Mouse (Mus musculus): ENCODE results near the gene Layn.

The Layn gene

DNA sequence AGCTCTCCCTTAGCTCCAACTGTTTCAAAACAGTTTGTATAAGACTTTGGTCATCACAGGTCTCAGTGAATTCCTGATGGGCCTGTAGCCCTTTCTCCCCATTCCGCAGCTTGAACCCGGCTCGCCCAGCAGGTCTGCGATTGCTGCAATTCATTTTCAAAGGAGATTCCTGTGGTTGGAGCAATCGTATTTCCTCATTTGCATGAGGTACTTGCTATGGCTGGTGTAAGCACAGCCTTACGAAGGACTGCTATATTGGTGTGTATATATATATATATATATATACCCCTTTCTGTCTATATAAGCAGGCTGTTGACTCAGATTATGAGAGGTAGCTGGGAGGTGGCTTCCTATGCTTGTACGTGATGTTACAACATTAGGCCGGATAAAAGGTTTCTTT lies 44.6 kb downstream of the Layn start:
- no peak for DNase-seq (ENCODE audit: low read depth, low spot score)

DNA sequence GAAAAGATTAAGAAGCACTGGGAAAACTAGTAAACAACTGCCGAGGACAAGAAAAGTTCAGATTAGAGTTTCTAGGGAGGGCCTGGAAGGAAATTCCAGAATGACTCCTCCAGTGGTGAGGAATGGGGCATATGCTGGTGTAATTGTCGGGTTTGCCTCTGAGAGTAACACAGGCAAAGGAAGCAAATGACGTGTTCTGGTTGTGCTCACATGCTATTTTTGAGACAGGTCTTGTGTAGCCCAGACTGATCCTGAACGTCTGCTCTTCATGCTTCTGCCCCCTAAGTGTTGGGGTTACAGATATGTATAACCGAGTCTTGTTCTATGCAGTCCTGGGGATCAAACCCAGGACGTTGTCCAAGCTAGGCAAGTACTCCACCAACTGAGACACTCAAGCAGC lies 45.3 kb downstream of the Layn start:
- DNase-seq (ENCODE audit: low read depth, low spot score): no peak

GRCm38 (mm10) chr9:51030147-51030546 lies 46.7 kb downstream of the Layn start:
- DNase-seq (ENCODE audit: low read depth, low spot score): no peak

DNA sequence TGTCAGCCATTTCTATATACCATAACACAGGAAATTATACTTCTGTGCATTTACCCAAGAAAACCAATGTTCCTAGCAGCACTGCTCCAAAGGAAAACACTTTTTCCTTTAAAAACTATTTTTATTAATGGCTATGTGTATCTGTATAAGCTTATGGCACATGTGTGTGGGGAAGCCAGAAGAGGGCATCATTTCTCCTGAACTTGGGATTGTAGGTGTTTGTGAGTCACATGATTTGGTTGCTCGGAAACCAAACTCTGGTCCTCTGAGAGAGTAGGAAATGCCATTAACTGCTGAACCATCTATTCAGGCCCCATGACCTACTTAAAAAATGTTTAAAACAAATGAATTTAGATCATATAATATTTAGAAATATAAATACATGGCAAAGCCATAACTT lies 49.9 kb downstream of the Layn start:
- no peak for DNase-seq (ENCODE audit: low read depth, low spot score)

DNA sequence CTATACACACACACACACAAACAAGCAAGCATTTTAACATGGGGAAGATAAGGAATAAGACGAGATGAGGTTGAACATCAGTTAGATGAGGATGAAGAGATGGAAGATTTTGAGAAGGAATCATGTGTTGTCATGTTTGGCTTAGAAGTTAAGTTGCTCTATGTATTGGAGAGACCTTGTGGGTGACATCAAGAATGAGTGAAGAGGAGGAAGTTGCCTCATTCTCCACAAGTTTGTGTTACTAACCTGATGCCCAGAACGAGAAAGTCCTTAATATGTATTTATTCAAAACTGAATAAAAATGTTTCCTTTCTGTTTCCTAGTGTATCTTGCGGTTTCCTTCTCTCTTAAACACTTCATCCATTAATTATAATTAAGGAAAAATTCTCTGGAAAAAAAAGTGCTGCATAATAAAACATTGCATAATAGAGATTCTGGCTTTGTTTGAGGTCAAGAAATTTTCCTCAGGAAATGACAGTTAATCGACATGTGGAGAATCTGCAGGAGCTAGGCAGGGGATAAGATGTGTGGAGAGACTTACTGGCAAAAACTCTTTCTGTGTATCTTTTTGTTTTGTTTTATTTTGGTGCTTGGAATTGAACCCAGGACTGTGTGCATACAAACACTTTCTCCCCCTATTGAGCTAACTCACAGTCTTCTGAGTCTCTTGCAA lies 55.6 kb downstream of the Layn start:
- no peak for DNase-seq (ENCODE audit: low read depth, low spot score)

DNA sequence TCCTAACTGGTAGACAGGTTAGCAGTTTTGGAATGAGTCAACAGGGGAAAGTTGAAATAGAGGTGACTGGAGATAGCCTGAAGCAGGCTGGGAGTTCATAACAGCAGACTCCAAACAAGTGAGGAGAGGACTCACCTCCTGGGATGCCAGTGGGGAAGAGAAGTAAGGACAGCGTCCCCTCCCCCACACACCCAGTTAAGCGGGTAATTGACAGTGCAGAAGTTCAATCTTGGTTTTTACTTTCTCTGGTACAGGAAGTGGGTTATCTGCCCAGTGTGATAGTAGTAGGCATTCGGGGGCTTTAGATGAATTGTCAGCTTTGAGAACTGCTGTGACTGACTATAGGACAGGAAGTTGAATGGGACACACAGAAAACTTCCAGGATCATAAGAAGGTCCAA lies 56.5 kb downstream of the Layn start:
- no peak for DNase-seq (ENCODE audit: low read depth, low spot score)

DNA sequence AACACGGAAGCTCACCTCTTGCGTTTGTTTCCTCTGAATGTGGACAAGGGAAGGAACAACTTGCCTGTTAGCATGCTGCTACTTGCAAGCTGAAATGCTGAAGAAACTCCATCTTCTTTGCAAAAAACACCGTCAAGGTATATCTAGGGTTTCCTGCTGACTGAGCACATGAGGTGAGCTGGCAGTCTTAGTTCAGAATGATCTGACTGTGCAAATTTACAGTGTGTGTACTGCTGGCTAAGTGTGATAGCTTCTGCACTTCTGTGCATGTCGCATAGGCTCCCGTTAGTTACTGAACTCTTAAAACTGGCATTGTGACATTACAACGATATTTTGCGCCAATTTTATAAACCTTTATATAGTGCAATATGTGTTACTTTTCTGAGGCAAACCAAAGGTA lies 57.2 kb downstream of the Layn start:
- DNase-seq (ENCODE audit: low read depth, low spot score): no peak

DNA sequence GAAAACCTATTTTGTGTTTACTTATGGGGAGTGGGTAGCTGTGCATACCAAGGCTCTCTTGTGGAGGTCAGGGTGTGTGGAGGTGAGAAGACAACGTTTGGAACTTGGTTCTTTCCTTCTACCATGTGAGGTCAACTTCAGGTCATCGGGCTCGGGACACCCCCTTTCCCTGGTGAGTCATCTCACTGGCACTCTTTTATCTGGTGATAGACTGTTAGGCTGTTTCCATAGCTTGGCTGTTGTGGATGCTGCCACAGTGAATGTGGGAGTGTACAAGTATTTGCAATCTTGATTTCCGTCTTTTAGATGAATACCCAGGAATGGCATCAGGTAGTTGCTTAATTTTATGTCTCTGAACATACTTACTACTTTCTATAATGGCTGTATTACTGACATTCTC lies 61.2 kb downstream of the Layn start:
- DNase-seq (ENCODE audit: low read depth, low spot score): no peak

GRCm38 (mm10) chr9:51013644-51014043 lies 63.2 kb downstream of the Layn start:
- no peak for DNase-seq (ENCODE audit: low read depth, low spot score)

GRCm38 (mm10) chr9:51009656-51009950 lies 67.3 kb downstream of the Layn start:
- DNase-seq (ENCODE audit: low read depth, low spot score): no peak

- DNase-seq (ENCODE audit: low read depth, low spot score): peak; percentile 86
Measured at GRCm38 (mm10) chr9:51008841-51009655, 67.8 kb downstream of the Layn start, which contains the start of gene Sik2. Gene Sik2 (minus strand): TSS chr9:51009073.

DNA sequence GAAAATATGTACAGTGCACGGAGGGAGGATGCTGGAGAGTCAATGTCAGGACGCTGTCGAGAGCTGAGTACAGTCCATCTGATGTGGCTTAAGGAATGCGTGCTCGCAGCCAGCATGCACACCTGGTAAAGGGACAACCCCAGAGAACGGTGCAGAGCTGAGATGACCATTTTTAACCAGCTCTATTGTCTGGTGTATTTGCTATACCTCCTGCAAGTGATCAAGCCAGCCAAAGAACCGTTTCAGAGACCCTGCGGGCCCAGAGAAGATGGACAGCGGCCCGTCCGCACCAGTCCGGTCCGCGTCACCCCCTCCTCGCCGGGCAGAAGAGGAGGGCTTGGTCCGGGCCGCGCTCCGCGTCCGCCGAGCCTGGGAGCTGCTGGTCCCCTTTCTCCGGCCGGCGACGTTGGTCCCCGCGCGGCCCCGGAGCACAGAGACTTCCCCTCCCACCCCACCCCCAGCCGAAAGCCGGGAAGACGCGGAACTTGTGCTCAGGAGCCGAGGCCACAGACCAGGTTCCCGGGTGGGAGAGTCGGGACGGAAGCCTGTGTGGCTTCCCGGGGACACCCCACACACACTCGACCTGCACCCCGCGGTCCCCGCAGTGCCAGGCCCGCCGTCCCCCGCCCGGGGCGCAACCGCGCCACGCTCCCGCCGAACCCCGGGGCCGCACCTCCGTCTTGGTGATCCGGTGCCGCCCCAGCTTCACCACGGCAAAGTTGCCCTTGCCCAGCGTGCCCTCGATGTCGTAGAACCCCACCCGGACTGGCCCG lies 68.6 kb downstream of the Layn start:
- no peak for DNase-seq (ENCODE audit: low read depth, low spot score)

DNA sequence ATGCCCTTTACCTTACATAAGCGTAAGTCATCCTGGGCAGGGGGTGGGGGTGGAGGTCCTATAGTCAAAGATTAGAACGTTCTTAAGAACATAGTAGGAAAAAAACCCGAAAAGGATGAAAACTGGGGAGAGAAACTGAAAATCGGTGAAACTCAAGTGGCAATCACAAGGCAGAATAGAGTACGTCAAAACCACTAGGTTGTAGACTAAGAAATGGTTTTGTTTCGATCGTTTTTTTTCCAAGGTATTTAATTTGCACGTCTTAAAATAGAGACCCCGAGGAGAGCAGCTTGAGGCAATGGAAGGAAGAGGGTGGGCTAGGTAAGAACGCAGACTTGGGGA lies 69.2 kb downstream of the Layn start:
- no peak for DNase-seq (ENCODE audit: low read depth, low spot score)

DNA sequence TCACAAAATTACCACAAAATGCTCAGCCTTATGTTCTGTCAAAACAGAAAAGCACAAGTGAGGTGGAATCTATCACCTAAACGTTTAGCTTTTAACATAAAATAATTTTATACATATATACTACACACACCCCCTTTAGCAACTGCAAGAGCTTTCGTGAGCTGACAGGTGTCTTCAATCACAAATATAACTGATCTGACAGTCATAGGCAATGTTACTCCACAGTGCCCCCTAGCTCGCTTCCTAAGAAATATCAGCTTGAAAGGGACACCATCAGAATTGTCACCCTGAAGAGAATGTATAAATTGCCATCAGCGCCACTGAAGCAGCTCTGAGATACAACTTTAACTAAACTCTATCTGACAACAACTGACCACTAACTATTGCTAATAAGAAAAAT lies 70.0 kb downstream of the Layn start:
- DNase-seq (ENCODE audit: low read depth, low spot score): no peak

All from WW6 (cell line).